Mouse (Mus musculus) intestine, embryonic 14.5 days (tissue): ENCODE data around the gene Irf2bp2. TPM values are rescaled to one million over a fixed set of nuclear protein-coding genes. Genes with fewer than 3 reads are reported as not detected.

ENCODE experiments used
- ATAC-seq: fragments of 200-750 bp; cut with Nextera tagmentation; replicated peaks from 2 replicates; pipeline ENCODE4 v1.8.0; 2017; ENCODE audit warnings: low read depth, moderate number of reproducible peaks, moderate TSS enrichment, moderate library complexity; ENCODE audit not compliant: low FRiP score, low TSS enrichment
- DNase-seq: peaks from one replicate; pipeline ENCODE4 v3.0.0-alpha.2; 2018; ENCODE audit warnings: low spot score
- H3K27ac ChIP-seq: fragments of 300-500 bp; sonication (generic); 2 replicates; pipeline ENCODE4 v1.5.1; 2014; ENCODE audit warnings: low read depth, mild to moderate bottlenecking, control low read depth
- H3K27me3 ChIP-seq: fragments of 300-500 bp; sonication (generic); replicated peaks from 2 replicates; pipeline ENCODE4 v1.6.1; 2014; ENCODE audit warnings: low read length, control low read depth; ENCODE audit not compliant: control insufficient read depth, insufficient read depth
- H3K36me3 ChIP-seq: fragments of 300-500 bp; sonication (generic); 2 replicates; pipeline ENCODE4 v1.6.1; 2014; ENCODE audit warnings: low read length, control low read depth; ENCODE audit not compliant: control insufficient read depth, insufficient read depth
- H3K4me1 ChIP-seq: fragments of 300-500 bp; sonication (generic); replicated peaks from 2 replicates; pipeline ENCODE4 v1.6.1; 2014; ENCODE audit warnings: low read length, control low read depth, mixed read lengths; ENCODE audit not compliant: control insufficient read depth, insufficient read depth
- H3K4me2 ChIP-seq: fragments of 300-500 bp; sonication (generic); 2 replicates; pipeline ENCODE4 v1.6.1; 2014; ENCODE audit warnings: low read length
- H3K4me3 ChIP-seq: fragments of 300-500 bp; sonication (generic); 2 replicates; pipeline ENCODE4 v1.5.1; 2014; ENCODE audit warnings: low read depth, low read length, control low read depth, mixed read lengths
- H3K9ac ChIP-seq: fragments of 300-500 bp; sonication (generic); 2 replicates; pipeline ENCODE4 v1.6.1; 2014; ENCODE audit warnings: mild to moderate bottlenecking, low read length
- H3K9me3 ChIP-seq: fragments of 300-500 bp; sonication (generic); 2 replicates; pipeline ENCODE4 v1.6.1; 2016; ENCODE audit warnings: low read length, control low read depth; ENCODE audit not compliant: control insufficient read depth
- WGBS: fragments of 180-500 bp; shearing (Covaris S2); extraction: QIAGEN DNeasy Blood & Tissue Kit; methylation state at CpG from one replicate; pipeline ENCODE4 v1.1.7; 2014; 5-methylcytosine and 5-hydroxymethylcytosine counted together
- polyA plus RNA-seq: library from polyadenylated mRNA; unstranded; fragments of >200 nt; fragmentation: Nextera tagmentation; extraction: Ambion mirVana; gene quantifications from 2 replicates; pipeline ENCODE4 v1.2.1, GENCODE M21; 2014

Irf2bp2 gene
- polyA plus RNA-seq, 1 experiment from 2014 or later: 11.3 TPM

- H3K4me1 ChIP-seq: peaks cover 14% of the 10 kb centered on the region
- no peaks in the 10 kb centered on the region for H3K36me3 ChIP-seq
- no peaks in the 10 kb centered on the region for H3K27me3 ChIP-seq
- WGBS: 72% methylated on average over 9 of the region's 9 CpGs
- no peaks in the 10 kb centered on the region for H3K9me3 ChIP-seq
- DNase-seq: no peak
- no peak overlapping the region for H3K4me3 ChIP-seq
- H3K4me2 ChIP-seq: no peak overlapping the region
- no peak overlapping the region for H3K9ac ChIP-seq
- ATAC-seq: no peak
- H3K27ac ChIP-seq: no peak overlapping the region
Observed at GRCm38 (mm10) chr8:126564551-126565154, 29.1 kb downstream of the Irf2bp2 start.

- H3K27me3 ChIP-seq: no peaks in the 10 kb centered on the region
- H3K9ac ChIP-seq: no peak overlapping the region
- peaks cover 4% of the 10 kb centered on the region; the same call in 1 of the 2 replicates for H3K4me1 ChIP-seq
- no peak overlapping the region for H3K4me3 ChIP-seq
- no peaks in the 10 kb centered on the region for H3K9me3 ChIP-seq
- no peak overlapping the region for H3K27ac ChIP-seq
- H3K36me3 ChIP-seq: no peaks in the 10 kb centered on the region
- DNase-seq: no peak
- WGBS: 89% methylated on average over 4 of the region's 4 CpGs
- H3K4me2 ChIP-seq: no peak overlapping the region
- no peak for ATAC-seq
Observed at GRCm38 (mm10) chr8:126561316-126561841, 32.4 kb downstream of the Irf2bp2 start.

- H3K4me2 ChIP-seq: no peak overlapping the region
- no peaks in the 10 kb centered on the region for H3K27me3 ChIP-seq
- no peaks in the 10 kb centered on the region for H3K36me3 ChIP-seq
- H3K9me3 ChIP-seq: no peaks in the 10 kb centered on the region
- no peak overlapping the region for H3K4me3 ChIP-seq
- DNase-seq: no peak
- H3K4me1 ChIP-seq: no peaks in the 10 kb centered on the region
- no peak overlapping the region for H3K27ac ChIP-seq
- 88% methylated on average over 13 of the region's 13 CpGs for WGBS
- ATAC-seq: no peak
- no peak overlapping the region for H3K9ac ChIP-seq
Observed at GRCm38 (mm10) chr8:126558400-126558953, 35.3 kb downstream of the Irf2bp2 start.

GRCm38 (mm10) chr8:126557403-126557802 is 36.4 kb downstream of the Irf2bp2 start:
- Histone ChIP-seq H3K27me3 (no peaks in the 10 kb centered on the region), H3K4me3 (no peak overlapping the region), H3K4me1 (no peaks in the 10 kb centered on the region), H3K9me3 (no peaks in the 10 kb centered on the region), H3K9ac (no peak overlapping the region), H3K27ac (no peak overlapping the region), H3K4me2 (no peak overlapping the region), H3K36me3 (no peaks in the 10 kb centered on the region)
- DNase-seq (no peak), ATAC-seq (no peak)
- 50% methylated on average over 9 of the region's 9 CpGs for WGBS

- no peak for ATAC-seq
Observed at GRCm38 (mm10) chr8:126556691-126557090, 37.1 kb downstream of the Irf2bp2 start.

GRCm38 (mm10) chr8:126554741-126555140 is 39.0 kb downstream of the Irf2bp2 start:
- WGBS: 87% methylated on average over 4 of the region's 4 CpGs
- ATAC-seq (no peak), DNase-seq (no peak)
- H3K4me3 ChIP-seq: no peak overlapping the region
- no peak overlapping the region for H3K27ac ChIP-seq
- H3K9me3 ChIP-seq: no peaks in the 10 kb centered on the region
- no peak overlapping the region for H3K9ac ChIP-seq
- H3K36me3 ChIP-seq: no peaks in the 10 kb centered on the region
- no peaks in the 10 kb centered on the region for H3K4me1 ChIP-seq
- H3K27me3 ChIP-seq: no peaks in the 10 kb centered on the region
- no peak overlapping the region for H3K4me2 ChIP-seq

More at GRCm38 (mm10) chr8:126556691-126557090, 37.1 kb downstream of the Irf2bp2 start:
- Histone ChIP-seq H3K9ac (no peak overlapping the region), H3K4me2 (no peak overlapping the region), H3K27ac (no peak overlapping the region), H3K36me3 (no peaks in the 10 kb centered on the region), H3K9me3 (no peaks in the 10 kb centered on the region), H3K27me3 (no peaks in the 10 kb centered on the region), H3K4me3 (no peak overlapping the region), H3K4me1 (no peaks in the 10 kb centered on the region)
- no peak for DNase-seq
- 82% methylated on average over 5 of the region's 5 CpGs for WGBS

- H3K4me1 ChIP-seq: no peaks in the 10 kb centered on the region; the same call in 1 of the 2 replicates
- H3K4me2 ChIP-seq: no peak overlapping the region
- H3K27ac ChIP-seq: no peak overlapping the region
- WGBS: 78% methylated on average over 4 of the region's 4 CpGs
- no peaks in the 10 kb centered on the region for H3K27me3 ChIP-seq
- DNase-seq (no peak), ATAC-seq (no peak)
- no peak overlapping the region for H3K9ac ChIP-seq
- no peaks in the 10 kb centered on the region for H3K36me3 ChIP-seq
- H3K9me3 ChIP-seq: no peaks in the 10 kb centered on the region
- no peak overlapping the region for H3K4me3 ChIP-seq
Observed at GRCm38 (mm10) chr8:126551871-126552270, 41.9 kb downstream of the Irf2bp2 start.

- H3K9me3 ChIP-seq: no peaks in the 10 kb centered on the region
- DNase-seq: no peak
- H3K27ac ChIP-seq: no peak overlapping the region
- H3K36me3 ChIP-seq: no peaks in the 10 kb centered on the region
- no peak for ATAC-seq
- H3K4me1 ChIP-seq: no peaks in the 10 kb centered on the region; the same call in 1 of the 2 replicates
- 69% methylated on average over 5 of the region's 5 CpGs for WGBS
- H3K4me2 ChIP-seq: no peak overlapping the region
- no peaks in the 10 kb centered on the region for H3K27me3 ChIP-seq
- no peak overlapping the region for H3K9ac ChIP-seq
- H3K4me3 ChIP-seq: no peak overlapping the region
Observed at GRCm38 (mm10) chr8:126550944-126551357, 42.8 kb downstream of the Irf2bp2 start.

GRCm38 (mm10) chr8:126547841-126548240 is 45.9 kb downstream of the Irf2bp2 start:
- Histone ChIP-seq H3K4me2 (no peak overlapping the region), H3K9me3 (no peaks in the 10 kb centered on the region), H3K4me1 (no peaks in the 10 kb centered on the region; the same call in 1 of the 2 replicates), H3K27me3 (no peaks in the 10 kb centered on the region), H3K9ac (no peak overlapping the region), H3K36me3 (no peaks in the 10 kb centered on the region), H3K4me3 (no peak overlapping the region), H3K27ac (no peak overlapping the region)
- 51% methylated on average over 3 of the region's 3 CpGs for WGBS
- ATAC-seq: no peak
- DNase-seq: no peak
